Mouse (Mus musculus) retina, embryonic 14.5 days (tissue): Measurements from ENCODE around the gene Zfp710.
"Not testable (repeated sequence)": the region's sequence is repeated elsewhere in the genome, so short reads cannot be mapped to it uniquely, and the experiment has no call there.

Source experiments
- DNase-seq: peaks from one replicate; pipeline ENCODE4 v3.0.0-alpha.2; 2015; ENCODE audit warnings: low spot score

The Zfp710 gene

DNA sequence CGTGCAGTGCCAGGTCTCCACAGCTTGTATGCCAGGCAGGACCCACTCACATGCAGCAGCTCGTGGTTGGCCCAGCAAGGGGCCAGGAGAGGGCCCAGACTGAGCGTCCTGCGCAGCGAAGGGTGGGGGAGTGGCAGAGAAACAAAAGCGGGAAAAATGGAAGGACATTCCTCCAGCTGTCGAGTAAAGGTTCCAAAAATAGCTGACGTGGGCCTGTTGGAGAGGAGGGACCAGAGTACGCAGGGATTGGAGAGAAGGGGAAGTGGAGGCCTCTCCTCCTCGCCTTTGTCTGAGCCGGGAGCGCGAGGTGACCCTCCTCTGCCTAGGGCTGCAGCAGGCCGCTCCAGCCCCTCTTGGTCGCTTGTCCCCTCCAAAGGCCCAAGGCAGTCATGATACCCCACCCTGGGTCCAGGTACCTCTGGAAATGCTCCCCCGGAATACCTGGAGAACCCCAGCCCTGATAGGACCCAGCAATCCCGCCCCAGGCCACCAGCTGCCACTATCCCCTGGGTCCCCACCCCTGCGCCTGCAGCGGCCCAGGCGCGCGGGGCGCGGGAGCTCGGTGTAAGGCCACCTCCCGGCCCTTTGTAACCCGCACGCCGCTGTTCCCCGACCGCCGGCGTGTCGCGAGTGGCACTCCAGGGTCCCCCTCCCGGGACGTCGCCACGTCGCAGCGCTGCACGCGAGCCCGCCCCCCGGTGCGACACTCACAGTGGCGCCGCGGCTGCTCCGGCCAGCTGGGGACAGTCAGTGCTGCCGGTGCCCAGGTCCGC is 90.0 kb downstream of the Zfp710 start:
- peak; percentile 69 for DNase-seq

DNA sequence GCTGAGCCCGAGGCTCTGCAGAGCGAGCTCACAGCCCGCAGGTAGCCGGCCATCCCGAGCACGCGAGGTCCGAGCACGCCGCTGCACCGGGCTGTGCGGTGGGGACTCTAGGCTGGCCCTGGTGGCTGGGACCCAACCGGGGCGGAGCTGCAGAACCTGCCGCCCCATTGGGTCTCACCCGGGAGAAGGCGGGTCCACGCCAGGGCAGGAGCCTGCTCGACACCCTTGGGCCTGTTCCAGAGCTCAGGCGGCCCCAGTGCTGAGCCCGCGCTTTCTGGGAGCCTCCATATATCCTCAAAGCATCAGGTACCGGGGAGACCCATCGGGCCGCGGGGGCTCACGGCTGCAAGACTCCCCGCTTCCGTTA is 90.6 kb downstream of the Zfp710 start, which contains the start of gene Idh2:
Gene Idh2 (minus strand): TSS at position 169 of the 367 bp plus-strand sequence.
- DNase-seq: peak; percentile 83

DNA sequence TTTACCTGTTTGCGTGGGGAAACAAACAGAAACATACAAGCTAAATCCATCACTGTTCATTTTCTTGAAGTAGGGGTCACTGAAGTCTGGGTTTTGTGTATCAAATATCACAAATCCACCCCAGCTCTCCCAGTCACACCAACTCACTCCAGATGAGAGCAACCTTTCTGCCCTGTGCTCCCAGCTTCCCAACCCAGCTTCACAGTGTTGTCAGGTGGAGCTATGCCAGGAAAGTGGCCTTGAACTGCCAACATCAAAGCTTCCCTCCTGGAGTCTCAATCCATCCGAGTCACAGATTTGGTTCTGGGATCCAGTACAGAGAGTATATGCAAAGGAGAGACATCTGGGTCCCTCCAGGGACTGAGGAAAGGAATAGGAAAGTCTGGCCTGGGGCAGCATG is 91.5 kb downstream of the Zfp710 start:
- DNase-seq: no peak

DNA sequence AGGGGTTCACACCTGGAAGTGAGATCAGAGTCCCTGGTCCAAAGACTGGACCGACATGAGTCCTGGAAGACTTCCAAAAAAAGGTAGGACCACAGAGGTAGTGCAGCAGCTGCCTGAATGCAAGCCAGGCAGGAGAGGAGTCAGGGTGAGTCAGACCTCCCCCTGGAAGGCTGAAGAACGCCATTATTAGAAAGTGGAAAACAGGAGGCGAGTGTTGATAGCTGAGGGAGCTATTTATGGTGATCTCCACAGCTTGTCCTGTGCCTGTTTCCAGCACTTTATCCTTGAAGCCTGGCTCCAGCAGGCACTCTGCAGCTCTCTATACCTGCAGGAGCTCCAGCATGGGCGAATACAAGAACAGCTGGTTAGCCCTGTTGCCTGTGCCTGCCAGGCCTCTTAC is 94.6 kb downstream of the Zfp710 start:
- DNase-seq: no peak

DNA sequence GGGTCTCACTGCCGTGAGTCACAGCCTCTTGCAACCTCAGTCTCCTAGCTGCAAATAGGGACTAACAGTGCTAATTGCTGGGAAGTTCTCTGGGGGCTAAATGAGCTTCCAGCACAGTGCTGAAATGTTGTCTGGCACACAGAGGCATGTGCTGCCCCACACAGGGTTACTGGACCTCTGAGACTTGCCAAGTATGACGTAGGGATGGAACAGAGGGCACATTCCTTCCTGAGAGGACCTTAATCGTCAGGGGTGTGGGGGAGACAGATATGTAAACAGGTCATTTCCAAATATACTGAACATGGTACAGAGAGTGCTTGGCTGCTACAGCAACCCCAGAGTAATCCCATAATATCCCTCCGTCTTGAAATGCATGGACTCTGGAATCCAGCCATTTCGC is 96.5 kb downstream of the Zfp710 start:
- no peak for DNase-seq

DNA sequence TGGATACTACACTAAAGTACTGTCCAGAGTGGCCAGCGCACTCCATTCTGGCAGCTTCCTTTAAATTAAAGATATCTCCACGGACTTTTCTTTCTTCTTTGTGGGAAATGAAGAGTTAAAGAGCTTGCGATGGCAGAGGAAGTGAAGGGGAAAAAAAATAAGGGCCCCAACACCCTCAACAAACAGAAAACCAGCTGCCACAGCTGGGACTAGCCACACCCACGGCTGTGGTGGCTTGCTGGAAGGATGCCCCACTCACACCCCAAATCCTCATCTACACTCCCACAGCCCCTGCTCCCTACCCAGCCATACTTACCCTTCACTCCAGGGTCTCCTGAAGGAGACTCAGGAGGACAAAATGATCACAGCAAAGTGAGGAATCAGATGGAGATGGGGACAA is 98.5 kb downstream of the Zfp710 start:
- no peak for DNase-seq

DNA sequence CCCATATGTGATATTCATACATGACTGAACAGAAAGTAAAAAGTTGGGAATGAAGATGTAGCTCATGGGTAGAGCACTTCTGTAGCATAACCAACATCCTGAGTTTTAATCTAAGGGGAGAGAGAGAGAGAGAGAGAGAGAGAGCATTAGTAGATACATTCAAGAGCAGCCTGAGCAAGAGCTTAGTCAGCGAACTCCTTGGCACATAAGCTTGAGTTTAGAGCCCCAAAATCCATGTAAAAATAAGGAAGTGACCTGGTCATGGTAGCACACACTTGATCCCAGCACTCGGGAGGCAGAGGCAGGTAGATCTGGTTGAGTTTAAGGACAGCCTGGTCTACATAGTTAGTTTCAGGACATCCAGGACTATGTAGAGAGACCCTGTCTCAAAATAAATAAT is 99.1 kb downstream of the Zfp710 start:
- DNase-seq: no peak

DNA sequence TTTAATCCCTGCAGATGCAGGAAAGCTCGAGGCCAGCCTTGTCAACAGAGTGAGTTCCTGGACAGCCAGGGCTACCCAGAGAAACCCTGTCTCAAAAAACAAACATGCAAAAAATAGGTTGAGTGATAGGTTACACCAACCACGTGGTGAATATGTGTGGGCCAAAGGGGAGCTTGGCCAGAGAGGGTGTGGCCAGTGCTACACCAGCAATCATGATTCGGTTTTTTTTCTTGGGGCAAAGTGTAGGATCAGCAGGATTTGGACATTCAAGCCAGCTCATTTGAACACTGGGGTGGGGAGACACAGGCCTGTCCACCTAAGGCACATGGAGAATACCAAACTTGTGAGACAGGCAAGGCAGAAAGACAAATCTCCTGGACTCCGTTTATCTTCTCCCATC is 104.7 kb downstream of the Zfp710 start:
- DNase-seq: no peak

DNA sequence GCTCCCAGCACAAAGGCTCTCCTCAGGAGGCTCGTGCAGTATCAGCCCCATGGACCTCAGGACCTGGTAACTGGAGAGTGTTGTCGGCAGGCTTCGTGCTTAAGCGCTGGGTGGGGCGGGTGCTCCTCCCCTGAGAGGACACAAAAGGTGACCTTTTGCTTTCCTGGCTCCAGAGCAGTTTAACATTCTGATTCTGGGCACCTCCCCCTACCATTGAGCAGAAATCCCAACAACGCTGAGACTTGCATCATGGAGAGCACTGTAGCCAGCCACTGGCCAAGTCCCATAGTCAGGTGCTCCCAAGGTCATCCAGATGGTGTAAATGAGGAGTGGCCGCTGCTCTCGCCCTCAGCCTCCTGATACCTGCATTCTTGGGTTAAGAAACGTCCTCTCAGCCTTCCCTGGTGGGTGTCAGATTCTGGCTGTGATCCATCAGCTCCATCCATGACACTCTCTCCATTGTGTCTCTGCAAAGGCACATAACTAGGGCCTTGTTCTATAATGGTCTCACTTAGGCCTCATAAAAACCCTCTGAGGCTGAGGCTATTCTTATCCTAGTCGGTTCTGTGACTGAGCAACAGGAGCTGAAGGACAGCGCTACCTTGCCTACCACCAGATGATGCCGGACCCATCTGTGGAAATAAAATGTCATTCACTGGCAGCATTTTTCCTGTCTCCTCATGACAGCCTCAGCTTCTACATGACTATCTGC is 105.9 kb downstream of the Zfp710 start:
- DNase-seq: no peak

DNA sequence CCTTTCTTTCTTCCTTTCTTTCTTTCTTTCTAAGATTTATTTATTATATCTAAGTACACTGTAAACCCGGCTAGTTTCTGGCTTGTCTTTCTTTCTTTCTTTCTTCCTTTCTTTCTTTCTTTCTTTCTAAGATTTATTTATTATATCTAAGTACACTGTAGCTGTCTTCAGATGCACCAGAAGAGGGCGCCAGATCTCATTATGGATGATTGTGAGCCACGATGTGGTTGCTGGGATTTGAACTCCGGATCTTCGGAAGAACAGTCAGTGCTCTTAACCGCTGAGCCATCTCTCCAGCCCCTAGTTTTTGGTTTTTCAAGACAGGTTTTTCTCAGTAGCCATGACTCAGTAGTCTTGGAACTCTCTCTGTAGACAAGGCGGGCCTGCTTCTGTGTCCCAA is 106.7 kb downstream of the Zfp710 start:
- DNase-seq: not testable (repeated sequence)

DNA sequence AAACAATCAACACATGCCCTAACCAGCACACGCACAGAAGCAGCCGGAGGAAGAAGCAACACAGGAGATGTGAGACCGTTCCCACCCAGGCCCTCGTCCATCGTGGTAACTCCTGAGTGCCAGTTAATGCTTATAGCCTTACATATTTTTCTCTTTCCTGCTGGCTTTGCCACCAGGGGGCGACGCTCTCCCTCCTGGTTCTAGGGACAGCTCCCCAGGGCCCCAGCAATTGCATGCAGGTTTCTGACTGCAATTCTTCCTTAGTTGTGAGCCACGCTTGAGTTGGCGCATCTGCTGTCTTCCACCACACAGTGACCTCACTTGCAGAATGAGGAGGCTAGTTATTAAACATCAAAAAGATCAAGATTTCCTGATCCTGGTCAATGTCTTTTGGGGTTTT is 107.9 kb downstream of the Zfp710 start:
- peak; percentile 77 for DNase-seq

DNA sequence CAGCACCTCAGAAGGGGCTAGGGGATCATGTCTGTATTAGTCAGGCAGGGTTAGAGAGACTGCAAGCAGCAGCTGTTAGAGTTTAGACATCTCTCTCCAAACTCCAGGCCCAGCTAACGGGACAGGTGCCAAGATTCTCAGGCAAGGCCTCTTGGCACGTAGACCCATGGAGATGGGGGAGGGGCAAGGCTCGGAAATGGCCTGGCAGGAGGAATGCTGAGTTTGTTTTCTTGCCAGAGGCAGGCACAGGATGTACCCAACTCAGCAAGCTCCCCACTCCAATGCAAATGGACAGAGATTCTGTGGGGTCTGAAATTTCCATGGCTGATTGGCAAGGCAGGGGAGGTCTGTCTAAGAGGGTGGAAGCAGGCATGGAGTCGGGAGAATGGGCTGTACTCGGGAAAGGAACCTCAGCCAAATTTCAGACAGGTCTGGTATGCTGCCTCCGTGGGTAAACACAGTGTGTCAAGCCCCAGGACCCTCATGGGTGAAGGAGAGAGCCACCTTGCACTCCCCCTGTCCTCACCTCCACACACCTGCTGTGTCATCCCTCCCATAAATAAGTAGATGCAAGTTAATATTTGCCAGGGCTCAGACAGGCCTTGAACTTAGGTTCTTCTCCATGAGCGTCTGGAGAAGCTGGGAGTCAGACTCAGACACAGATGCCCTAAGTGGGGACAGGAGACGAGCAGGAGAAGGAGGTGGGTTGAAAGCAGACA is 110.0 kb downstream of the Zfp710 start:
- DNase-seq: no peak

DNA sequence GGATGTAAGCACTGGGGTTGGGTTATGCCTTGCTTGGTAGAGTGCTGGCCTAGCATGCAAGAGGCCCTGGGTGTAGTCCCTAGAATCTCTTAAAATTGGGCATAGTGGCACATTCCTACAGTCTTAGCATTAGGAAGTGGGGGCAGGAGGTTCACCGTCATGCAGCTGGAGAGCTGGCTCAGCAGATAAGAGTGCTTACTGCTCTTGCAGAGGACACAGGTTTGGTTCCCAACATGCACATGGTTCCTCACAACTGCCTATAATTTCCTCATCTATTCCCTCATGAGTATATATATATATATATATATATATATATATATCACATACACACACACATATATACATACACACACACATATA is 110.5 kb downstream of the Zfp710 start:
- DNase-seq: no peak

DNA sequence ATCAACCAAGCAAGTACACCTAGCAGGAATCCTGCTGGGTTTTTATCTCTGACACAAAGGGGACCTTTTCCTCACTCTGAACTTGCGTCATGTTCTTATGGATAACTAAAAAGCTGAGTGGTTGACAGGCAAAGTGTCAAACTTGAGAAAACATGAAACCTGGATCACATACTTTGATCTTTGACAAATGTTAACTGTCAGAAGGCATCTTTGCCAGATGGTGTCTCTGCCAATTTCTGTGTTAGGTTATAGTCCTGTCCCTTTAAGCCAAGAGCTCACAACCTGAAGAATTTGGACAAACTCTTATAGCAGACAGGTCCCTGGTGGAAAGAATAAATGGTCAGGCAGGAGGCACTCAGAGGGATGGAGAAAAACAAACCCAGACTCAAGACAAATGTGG is 113.8 kb downstream of the Zfp710 start:
- DNase-seq: no peak

DNA sequence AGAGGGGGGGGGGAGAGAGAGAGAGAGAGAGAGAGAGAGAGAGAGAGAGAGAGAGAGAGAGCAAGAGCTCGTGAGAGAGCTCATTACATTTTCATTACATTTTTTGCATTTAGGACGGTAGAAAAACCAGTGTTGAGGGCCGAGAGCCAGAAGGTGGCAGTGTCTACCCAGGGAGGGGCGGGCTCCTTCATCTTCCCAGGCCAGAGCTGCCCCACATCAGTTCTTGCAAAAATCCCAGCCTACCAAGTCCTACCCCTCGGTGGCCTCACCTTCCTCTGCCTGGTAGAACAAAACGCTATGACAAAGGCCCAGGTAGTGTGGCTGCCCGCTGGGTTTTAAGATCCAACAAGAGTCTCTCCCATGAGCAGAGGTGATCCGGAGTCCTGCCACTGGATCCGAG is 116.2 kb downstream of the Zfp710 start:
- peak; percentile 89 for DNase-seq
